Mouse (Mus musculus) cerebellum, adult 2 months (tissue): ENCODE results near the gene Rgsl1. TPM values are rescaled to one million over a fixed set of nuclear protein-coding genes. Genes with fewer than 3 reads are reported as not detected.

Experiments used
- DNase-seq, 2 experiments: peaks; one replicate each; pipeline ENCODE4 v3.0.0; 2021
- H3K27ac ChIP-seq: fragments of 200-500 bp; 2 replicates; pipeline ENCODE4 v1.5.1; 2012; ENCODE audit warnings: low read length, control low read depth, inconsistent platforms; ENCODE audit not compliant: insufficient read depth
- H3K27me3 ChIP-seq: fragments of 200-500 bp; 2 replicates; pipeline ENCODE4 v1.6.1; 2012; ENCODE audit warnings: inconsistent platforms, mild to moderate bottlenecking, low read length, moderate library complexity; ENCODE audit not compliant: control insufficient read depth, insufficient read depth
- H3K4me1 ChIP-seq: fragments of 200-500 bp; 2 replicates; pipeline ENCODE4 v1.6.1; 2011; ENCODE audit warnings: low read length; ENCODE audit not compliant: control insufficient read depth, insufficient read depth
- H3K4me3 ChIP-seq: fragments of 200-500 bp; replicated peaks from 2 replicates; pipeline ENCODE3; 2011; ENCODE audit warnings: mild to moderate bottlenecking, low read depth, low read length, control low read depth; ENCODE audit not compliant: insufficient read depth
- CTCF ChIP-seq: fragments of 200-500 bp; IDR thresholded peaks from 2 replicates; pipeline ENCODE4 v1.5.1; 2011; ENCODE audit warnings: low read depth, mild to moderate bottlenecking, control low read depth, low read length, moderate library complexity, borderline replicate concordance; ENCODE audit not compliant: insufficient read depth
- POLR2A ChIP-seq: fragments of 200-500 bp; IDR thresholded peaks from 2 replicates; pipeline ENCODE4 v1.6.1; 2011; ENCODE audit warnings: low read length, control low read depth, borderline replicate concordance; ENCODE audit not compliant: insufficient read depth
- WGBS: fragments of 180-500 bp; shearing (Covaris S2); methylation state at CpG from one replicate; pipeline ENCODE4 v1.1.7; 2018; 5-methylcytosine and 5-hydroxymethylcytosine counted together
- polyA plus RNA-seq: library from polyadenylated mRNA; depleted of rRNA; stranded (reverse); fragments of >200 nt; gene quantifications from 2 replicates; pipeline ENCODE4 v1.2.3, GENCODE M21; 2012; rRNA removed

Rgsl1 gene
- polyA plus RNA-seq, 1 experiment = 0.70 TPM

GRCm38 (mm10) chr1:153737101-153738085, 106.5 kb downstream of the Rgsl1 start:
- peaks cover 12% of the 10 kb centered on the region for H3K4me1 ChIP-seq
- no peak overlapping the region for H3K4me3 ChIP-seq
- 54% methylated on average over 9 of the region's 9 CpGs for WGBS
- no peak for DNase-seq
- H3K27me3 ChIP-seq = no peaks in the 10 kb centered on the region
- TF ChIP-seq POLR2A = no peak
- TF ChIP-seq CTCF = no peak
- no peak overlapping the region for H3K27ac ChIP-seq

- WGBS = 74% methylated on average over 6 of the region's 6 CpGs
- Histone ChIP-seq H3K4me3 (no peak overlapping the region), H3K27ac (no peak overlapping the region), H3K27me3 (no peaks in the 10 kb centered on the region), H3K4me1 (peaks cover 9% of the 10 kb centered on the region)
- no peak for DNase-seq
- TF ChIP-seq CTCF (no peak), POLR2A (no peak)
Observed at GRCm38 (mm10) chr1:153736096-153736495, 107.8 kb downstream of the Rgsl1 start.

GRCm38 (mm10) chr1:153734866-153735265, 109.1 kb downstream of the Rgsl1 start:
- DNase-seq = no peak
- TF ChIP-seq POLR2A = no peak
- no peak for TF ChIP-seq CTCF
- H3K4me3 ChIP-seq = no peak overlapping the region
- H3K27me3 ChIP-seq = no peaks in the 10 kb centered on the region
- no peak overlapping the region for H3K27ac ChIP-seq
- WGBS = 90% methylated on average over 4 of the region's 4 CpGs
- peaks cover 16% of the 10 kb centered on the region for H3K4me1 ChIP-seq

GRCm38 (mm10) chr1:153733181-153733580, 110.8 kb downstream of the Rgsl1 start:
- Histone ChIP-seq H3K27ac (no peak overlapping the region), H3K4me1 (peaks cover 17% of the 10 kb centered on the region), H3K4me3 (no peak overlapping the region), H3K27me3 (no peaks in the 10 kb centered on the region)
- no peak for DNase-seq
- 29% methylated on average over 9 of the region's 9 CpGs for WGBS
- TF ChIP-seq CTCF = no peak

- DNase-seq = peak; percentile 44 to 49
- no peak for TF ChIP-seq CTCF
- no peak for TF ChIP-seq POLR2A
- no peak overlapping the region for H3K4me3 ChIP-seq
- H3K27me3 ChIP-seq = no peaks in the 10 kb centered on the region
- H3K27ac ChIP-seq = no peak overlapping the region
- peaks cover 17% of the 10 kb centered on the region for H3K4me1 ChIP-seq
- WGBS = 6% methylated on average over 3 of the region's 3 CpGs
Observed at GRCm38 (mm10) chr1:153730671-153731070, 113.3 kb downstream of the Rgsl1 start.

GRCm38 (mm10) chr1:153729806-153730205, 114.1 kb downstream of the Rgsl1 start:
- TF ChIP-seq POLR2A = no peak
- TF ChIP-seq CTCF = no peak
- DNase-seq = no peak
- H3K27me3 ChIP-seq = no peaks in the 10 kb centered on the region

More at GRCm38 (mm10) chr1:153729806-153730205, 114.1 kb downstream of the Rgsl1 start:
- no peak overlapping the region for H3K4me3 ChIP-seq
- 84% methylated on average over 2 of the region's 2 CpGs for WGBS
- no peak overlapping the region for H3K27ac ChIP-seq
- peaks cover 17% of the 10 kb centered on the region for H3K4me1 ChIP-seq

Other genes starting within 250 kb of the Rgsl1 start
- 371 and 430 TPM in 2 replicates for gene Rgs8, start 191.1 kb downstream of the Rgsl1 start, polyA plus RNA-seq
- 12.2 and 12.7 TPM in 2 replicates for gene Rgs16, start 103.8 kb downstream of the Rgsl1 start, polyA plus RNA-seq
- gene Rnasel, start 94.7 kb downstream of the Rgsl1 start, polyA plus RNA-seq = 3.8 and 3.9 TPM in 2 replicates
- gene Teddm1b, start 30.2 kb upstream of the Rgsl1 start, polyA plus RNA-seq = not detected in 2 replicates
- not detected in 2 replicates for gene Teddm1a, start 47.6 kb upstream of the Rgsl1 start, polyA plus RNA-seq
- gene Glul, start 55.8 kb upstream of the Rgsl1 start, polyA plus RNA-seq = 1,343 and 1,402 TPM in 2 replicates
- 0.87 and 1.1 TPM in 2 replicates for gene Teddm2, start 56.1 kb upstream of the Rgsl1 start, polyA plus RNA-seq